Mouse (Mus musculus) T-helper 2 cell (primary cell): ENCODE results near the gene Fignl1.

Experiments used
- in situ Hi-C: fragments of 300-600 bp; cut with MboI, MseI; formaldehyde crosslinking; loops from one replicate; pipeline ENCODE4 v1.15.1; 2025; ENCODE audit warnings: high pct_unique_total_duplicates

The Fignl1 gene

GRCm38 (mm10) chr11:11832755-11833084 lies 24.0 kb upstream of the Fignl1 start:
- in situ Hi-C loops: no loop called here

GRCm38 (mm10) chr11:11831940-11832754 lies 23.4 kb upstream of the Fignl1 start:
- in situ Hi-C loops: no loop called here

- in situ Hi-C loops: no loop called here
These were observed 22.8 kb upstream of the Fignl1 start for GRCm38 (mm10) chr11:11831526-11831925.

GRCm38 (mm10) chr11:11830884-11831495 lies 22.2 kb upstream of the Fignl1 start:
- in situ Hi-C loops: no loop called here

GRCm38 (mm10) chr11:11829161-11830000 lies 20.6 kb upstream of the Fignl1 start:
- in situ Hi-C loops: no loop called here

GRCm38 (mm10) chr11:11828761-11829160 lies 20.0 kb upstream of the Fignl1 start:
- in situ Hi-C loops: no loop called here

GRCm38 (mm10) chr11:11828251-11828650 lies 19.5 kb upstream of the Fignl1 start:
- in situ Hi-C loops: no loop called here

GRCm38 (mm10) chr11:11826475-11826874 lies 17.7 kb upstream of the Fignl1 start:
- in situ Hi-C loops: no loop called here

GRCm38 (mm10) chr11:11825670-11826069 lies 16.9 kb upstream of the Fignl1 start:
- in situ Hi-C loops: no loop called here

- in situ Hi-C loops: no loop called here
These were observed 16.3 kb upstream of the Fignl1 start for GRCm38 (mm10) chr11:11824970-11825635.

GRCm38 (mm10) chr11:11823980-11824911 lies 15.5 kb upstream of the Fignl1 start:
- in situ Hi-C loops: no loop called here

GRCm38 (mm10) chr11:11822181-11823095 lies 13.7 kb upstream of the Fignl1 start:
- in situ Hi-C loops: no loop called here

- in situ Hi-C loops: no loop called here
These were observed 12.7 kb upstream of the Fignl1 start for GRCm38 (mm10) chr11:11821387-11821975.

GRCm38 (mm10) chr11:11820737-11821136 lies 12.0 kb upstream of the Fignl1 start:
- in situ Hi-C loops: no loop called here

GRCm38 (mm10) chr11:11820251-11820650 lies 11.5 kb upstream of the Fignl1 start:
- in situ Hi-C loops: no loop called here

GRCm38 (mm10) chr11:11819206-11819605 lies 10.4 kb upstream of the Fignl1 start:
- in situ Hi-C loops: no loop called here

GRCm38 (mm10) chr11:11818797-11819196 lies 10.0 kb upstream of the Fignl1 start:
- in situ Hi-C loops: no loop called here

- in situ Hi-C loops: no loop called here
These were observed 7.0 kb upstream of the Fignl1 start for GRCm38 (mm10) chr11:11815737-11816136.

- in situ Hi-C loops: loop anchor here (5.0 kb wide), 1 partner anchor 160 kb away; no protein-coding TSS in a partner anchor
These were observed 3.2 kb upstream of the Fignl1 start for GRCm38 (mm10) chr11:11811906-11812480.
